Mouse (Mus musculus): ENCODE measurements at regions not wholly inside any gene's neighbourhood (a gene's known extent, or its start where the extent isn't known, plus 50 kb on each side); places are given as distances from the start of the nearest gene placed in this dataset.

GRCm38 (mm10) chr16:93359772-93360171 lies 244.1 kb downstream of the Setd4 start:
- H3K4me2 ChIP-seq, result no peak overlapping the region

GRCm38 (mm10) chr16:93358613-93359012 lies 245.2 kb downstream of the Setd4 start:
- no peak for ATAC-seq (ENCODE audit: insufficient number of reproducible peaks, insufficient read depth, low FRiP score, low TSS enrichment, low read depth)
- Histone ChIP-seq H3K4me2 (no peak overlapping the region), H3K9ac (no peak overlapping the region), H3K4me3 (no peak overlapping the region), H3K27me3 (no peaks in the 10 kb centered on the region), H3K9me3 (no peaks in the 10 kb centered on the region), H3K36me3 (no peaks in the 10 kb centered on the region), H3K27ac (no peak overlapping the region), H3K4me1 (no peaks in the 10 kb centered on the region)
- WGBS, result 84% methylated on average over 6 of the region's 6 CpGs

More at GRCm38 (mm10) chr16:93359772-93360171, 244.1 kb downstream of the Setd4 start:
- no peak for ATAC-seq (ENCODE audit: insufficient number of reproducible peaks, insufficient read depth, low FRiP score, low TSS enrichment, low read depth)
- Histone ChIP-seq H3K27ac (no peak overlapping the region), H3K9ac (no peak overlapping the region), H3K4me3 (no peak overlapping the region), H3K27me3 (no peaks in the 10 kb centered on the region), H3K4me1 (no peaks in the 10 kb centered on the region), H3K9me3 (no peaks in the 10 kb centered on the region), H3K36me3 (no peaks in the 10 kb centered on the region)
- 89% methylated on average over 8 of the region's 8 CpGs for WGBS

GRCm38 (mm10) chr16:93358166-93358565 lies 245.7 kb downstream of the Setd4 start:
- no peak overlapping the region for H3K4me2 ChIP-seq
- no peak overlapping the region for H3K9ac ChIP-seq
- H3K9me3 ChIP-seq, result no peaks in the 10 kb centered on the region
- H3K27me3 ChIP-seq, result no peaks in the 10 kb centered on the region
- H3K4me3 ChIP-seq, result no peak overlapping the region
- WGBS, result 76% methylated on average over 4 of the region's 4 CpGs
- 0 out of 2 replicates have a peak, but pooled peaks have one; percentile 43 for ATAC-seq (ENCODE audit: insufficient number of reproducible peaks, insufficient read depth, low FRiP score, low TSS enrichment, low read depth)
- H3K36me3 ChIP-seq, result no peaks in the 10 kb centered on the region
- no peak overlapping the region for H3K27ac ChIP-seq
- H3K4me1 ChIP-seq, result no peaks in the 10 kb centered on the region

- H3K4me1 ChIP-seq, result no peaks in the 10 kb centered on the region
Measured at GRCm38 (mm10) chr16:93355204-93355899, 248.5 kb downstream of the Setd4 start.

GRCm38 (mm10) chr16:93353971-93354370 lies 249.9 kb downstream of the Setd4 start:
- Histone ChIP-seq H3K4me2 (no peak overlapping the region), H3K4me3 (no peak overlapping the region), H3K4me1 (no peaks in the 10 kb centered on the region), H3K9ac (no peak overlapping the region), H3K9me3 (no peaks in the 10 kb centered on the region), H3K27me3 (no peaks in the 10 kb centered on the region), H3K27ac (no peak overlapping the region), H3K36me3 (no peaks in the 10 kb centered on the region)
- 64% methylated on average over 6 of the region's 6 CpGs for WGBS
- no peak for ATAC-seq (ENCODE audit: insufficient number of reproducible peaks, insufficient read depth, low FRiP score, low TSS enrichment, low read depth)

More at GRCm38 (mm10) chr16:93355204-93355899, 248.5 kb downstream of the Setd4 start:
- 83% methylated on average over 11 of the region's 11 CpGs for WGBS
- Histone ChIP-seq H3K27ac (no peak overlapping the region), H3K4me2 (no peak overlapping the region), H3K36me3 (no peaks in the 10 kb centered on the region), H3K9me3 (no peaks in the 10 kb centered on the region), H3K9ac (no peak overlapping the region), H3K4me3 (no peak overlapping the region), H3K27me3 (no peaks in the 10 kb centered on the region)
- no peak for ATAC-seq (ENCODE audit: insufficient number of reproducible peaks, insufficient read depth, low FRiP score, low TSS enrichment, low read depth)

- peaks cover 12% of the 10 kb centered on the region for H3K4me1 ChIP-seq
- WGBS, result 85% methylated on average over 5 of the region's 5 CpGs
- H3K4me3 ChIP-seq, result no peak overlapping the region
- H3K36me3 ChIP-seq, result no peaks in the 10 kb centered on the region
- no peak overlapping the region for H3K4me2 ChIP-seq
- H3K27ac ChIP-seq, result no peak overlapping the region
- no peak overlapping the region for H3K9ac ChIP-seq
- H3K9me3 ChIP-seq, result no peaks in the 10 kb centered on the region
- no peak for ATAC-seq (ENCODE audit: insufficient number of reproducible peaks, insufficient read depth, low FRiP score, low TSS enrichment, low read depth)
- no peaks in the 10 kb centered on the region for H3K27me3 ChIP-seq
Measured at GRCm38 (mm10) chr16:93344555-93344954, 259.3 kb downstream of the Setd4 start.

- ATAC-seq (ENCODE audit: insufficient number of reproducible peaks, insufficient read depth, low FRiP score, low TSS enrichment, low read depth), result no peak
- no peak overlapping the region for H3K9ac ChIP-seq
- H3K4me2 ChIP-seq, result no peak overlapping the region
- 85% methylated on average over 2 of the region's 2 CpGs for WGBS
- H3K4me3 ChIP-seq, result no peak overlapping the region
- no peaks in the 10 kb centered on the region for H3K9me3 ChIP-seq
- no peak overlapping the region for H3K27ac ChIP-seq
- H3K36me3 ChIP-seq, result no peaks in the 10 kb centered on the region
- peaks cover 12% of the 10 kb centered on the region for H3K4me1 ChIP-seq
- H3K27me3 ChIP-seq, result no peaks in the 10 kb centered on the region
Measured at GRCm38 (mm10) chr16:93342701-93343100, 261.2 kb downstream of the Setd4 start.

- no peak overlapping the region for H3K9ac ChIP-seq
- WGBS, result 85% methylated on average over 2 of the region's 2 CpGs
- H3K27me3 ChIP-seq, result no peaks in the 10 kb centered on the region
- no peak overlapping the region for H3K4me3 ChIP-seq
- H3K27ac ChIP-seq, result no peak overlapping the region
- H3K4me1 ChIP-seq, result peaks cover 12% of the 10 kb centered on the region
- H3K9me3 ChIP-seq, result no peaks in the 10 kb centered on the region
- ATAC-seq (ENCODE audit: insufficient number of reproducible peaks, insufficient read depth, low FRiP score, low TSS enrichment, low read depth), result no peak
- H3K4me2 ChIP-seq, result no peak overlapping the region
- H3K36me3 ChIP-seq, result no peaks in the 10 kb centered on the region
Measured at GRCm38 (mm10) chr16:93341791-93342190, 262.1 kb downstream of the Setd4 start.

- H3K4me2 ChIP-seq, result no peak overlapping the region
- H3K27me3 ChIP-seq, result no peaks in the 10 kb centered on the region
- no peak overlapping the region for H3K9ac ChIP-seq
- H3K27ac ChIP-seq, result no peak overlapping the region
- H3K4me1 ChIP-seq, result peaks cover 12% of the 10 kb centered on the region
- no peaks in the 10 kb centered on the region for H3K36me3 ChIP-seq
- ATAC-seq (ENCODE audit: insufficient number of reproducible peaks, insufficient read depth, low FRiP score, low TSS enrichment, low read depth), result no peak
- H3K4me3 ChIP-seq, result no peak overlapping the region
- H3K9me3 ChIP-seq, result no peaks in the 10 kb centered on the region
- WGBS, result 83% methylated on average over 6 of the region's 6 CpGs
Measured at GRCm38 (mm10) chr16:93338806-93339205, 265.1 kb downstream of the Setd4 start.

GRCm38 (mm10) chr16:93335322-93336111 lies 268.3 kb downstream of the Setd4 start:
- Histone ChIP-seq H3K36me3 (no peaks in the 10 kb centered on the region), H3K4me1 (peaks cover 15% of the 10 kb centered on the region; the same call in 1 of the 2 replicates), H3K9me3 (no peaks in the 10 kb centered on the region), H3K27me3 (peaks cover 5% of the 10 kb centered on the region; the same call in 1 of the 2 replicates), H3K4me2 (no peak overlapping the region), H3K27ac (no peak overlapping the region), H3K4me3 (no peak overlapping the region), H3K9ac (no peak overlapping the region)
- 91% methylated on average over 11 of the region's 11 CpGs for WGBS
- ATAC-seq (ENCODE audit: insufficient number of reproducible peaks, insufficient read depth, low FRiP score, low TSS enrichment, low read depth), result no peak

- Histone ChIP-seq H3K4me1 (peaks cover 28% of the 10 kb centered on the region), H3K27me3 (peaks cover 10% of the 10 kb centered on the region), H3K9ac (no peak overlapping the region), H3K4me3 (no peak overlapping the region), H3K36me3 (no peaks in the 10 kb centered on the region), H3K4me2 (no peak overlapping the region), H3K27ac (no peak overlapping the region), H3K9me3 (no peaks in the 10 kb centered on the region)
- no peak for ATAC-seq (ENCODE audit: insufficient number of reproducible peaks, insufficient read depth, low FRiP score, low TSS enrichment, low read depth)
- 76% methylated on average over 6 of the region's 6 CpGs for WGBS
Measured at GRCm38 (mm10) chr16:93333654-93334053, 270.2 kb downstream of the Setd4 start.
